Mouse (Mus musculus): Measurements from ENCODE around the gene Pagr1a. TPM values are rescaled to one million over a fixed set of nuclear protein-coding genes. Genes with fewer than 3 reads are reported as not detected.

Pagr1a gene
- polyA plus RNA-seq, 1 experiment from 2014 or later, result 56.6 TPM

- Histone ChIP-seq H3K4me3 (replicated peaks; ENCODE audit: low read length) (no peak overlapping the region), H3K27ac (ENCODE audit: low read length) (no peak overlapping the region), H3K27me3 (ENCODE audit: control insufficient read depth, insufficient read depth, low read length) (no peaks in the 10 kb centered on the region), H3K9me3 (replicated peaks; ENCODE audit: control insufficient read depth, low read length) (no peaks in the 10 kb centered on the region; the same call in 1 of the 2 replicates), H3K4me2 (ENCODE audit: low read depth, low read length) (no peak overlapping the region), H3K9ac (ENCODE audit: low read length) (no peak overlapping the region), H3K4me1 (ENCODE audit: control insufficient read depth, insufficient read depth, low read length) (no peaks in the 10 kb centered on the region), H3K36me3 (ENCODE audit: control insufficient read depth, insufficient read depth, low read length) (0 out of 2 replicates have a peak, but pooled peaks cover 4% of the 10 kb centered on the region)
- no peak for ATAC-seq (ENCODE audit: insufficient read depth, low FRiP score)
- WGBS, result 82% methylated on average over 4 of the region's 4 CpGs
Measured at GRCm38 (mm10) chr7:126996449-126996848, 20.7 kb downstream of the Pagr1a start.

- Histone ChIP-seq H3K4me1 (ENCODE audit: control insufficient read depth, insufficient read depth, low read length) (no peaks in the 10 kb centered on the region), H3K4me2 (ENCODE audit: low read depth, low read length) (no peak overlapping the region), H3K4me3 (replicated peaks; ENCODE audit: low read length) (no peak overlapping the region), H3K9me3 (replicated peaks; ENCODE audit: control insufficient read depth, low read length) (no peaks in the 10 kb centered on the region), H3K36me3 (ENCODE audit: control insufficient read depth, insufficient read depth, low read length) (no peaks in the 10 kb centered on the region), H3K27ac (ENCODE audit: low read length) (no peak overlapping the region), H3K27me3 (ENCODE audit: control insufficient read depth, insufficient read depth, low read length) (no peaks in the 10 kb centered on the region), H3K9ac (ENCODE audit: low read length) (no peak overlapping the region)
- WGBS, result 73% methylated on average over 8 of the region's 8 CpGs
- no peak for ATAC-seq (ENCODE audit: insufficient read depth, low FRiP score)
Measured at GRCm38 (mm10) chr7:126988816-126989215, 28.3 kb downstream of the Pagr1a start.

- no peaks in the 10 kb centered on the region for H3K4me1 ChIP-seq (ENCODE audit: control insufficient read depth, insufficient read depth, low read length)
- H3K4me2 ChIP-seq (ENCODE audit: low read depth, low read length), result no peak overlapping the region
- no peaks in the 10 kb centered on the region for H3K27me3 ChIP-seq (ENCODE audit: control insufficient read depth, insufficient read depth, low read length)
- 35% methylated on average over 9 of the region's 9 CpGs for WGBS
- H3K9me3 ChIP-seq (replicated peaks; ENCODE audit: control insufficient read depth, low read length), result no peaks in the 10 kb centered on the region
- H3K27ac ChIP-seq (ENCODE audit: low read length), result no peak overlapping the region
- no peaks in the 10 kb centered on the region for H3K36me3 ChIP-seq (ENCODE audit: control insufficient read depth, insufficient read depth, low read length)
- peak; percentile 74; the same call in 1 of the 2 replicates for ATAC-seq (ENCODE audit: insufficient read depth, low FRiP score)
- H3K9ac ChIP-seq (ENCODE audit: low read length), result no peak overlapping the region
- no peak overlapping the region for H3K4me3 ChIP-seq (replicated peaks; ENCODE audit: low read length)
Measured at GRCm38 (mm10) chr7:126986319-126986718, 30.8 kb downstream of the Pagr1a start.

GRCm38 (mm10) chr7:126984667-126985444, 32.3 kb downstream of the Pagr1a start:
- Histone ChIP-seq H3K27ac (ENCODE audit: low read length) (no peak overlapping the region), H3K9me3 (replicated peaks; ENCODE audit: control insufficient read depth, low read length) (no peaks in the 10 kb centered on the region), H3K4me1 (ENCODE audit: control insufficient read depth, insufficient read depth, low read length) (no peaks in the 10 kb centered on the region), H3K27me3 (ENCODE audit: control insufficient read depth, insufficient read depth, low read length) (no peaks in the 10 kb centered on the region), H3K4me2 (ENCODE audit: low read depth, low read length) (no peak overlapping the region), H3K36me3 (ENCODE audit: control insufficient read depth, insufficient read depth, low read length) (0 out of 2 replicates have a peak, but pooled peaks cover 4% of the 10 kb centered on the region), H3K4me3 (replicated peaks; ENCODE audit: low read length) (no peak overlapping the region), H3K9ac (ENCODE audit: low read length) (no peak overlapping the region)
- ATAC-seq (ENCODE audit: insufficient read depth, low FRiP score), result no peak
- WGBS, result 41% methylated on average over 10 of the region's 10 CpGs

- Histone ChIP-seq H3K9me3 (replicated peaks; ENCODE audit: control insufficient read depth, low read length) (no peaks in the 10 kb centered on the region), H3K4me3 (replicated peaks; ENCODE audit: low read length) (no peak overlapping the region), H3K4me1 (ENCODE audit: control insufficient read depth, insufficient read depth, low read length) (no peaks in the 10 kb centered on the region), H3K9ac (ENCODE audit: low read length) (no peak overlapping the region), H3K36me3 (ENCODE audit: control insufficient read depth, insufficient read depth, low read length) (peaks cover 8% of the 10 kb centered on the region; the same call in 1 of the 2 replicates), H3K27ac (ENCODE audit: low read length) (no peak overlapping the region), H3K4me2 (ENCODE audit: low read depth, low read length) (no peak overlapping the region), H3K27me3 (ENCODE audit: control insufficient read depth, insufficient read depth, low read length) (no peaks in the 10 kb centered on the region)
- 63% methylated on average over 7 of the region's 7 CpGs for WGBS
- no peak for ATAC-seq (ENCODE audit: insufficient read depth, low FRiP score)
Measured at GRCm38 (mm10) chr7:126983113-126983512, 34.0 kb downstream of the Pagr1a start.

GRCm38 (mm10) chr7:126982054-126982453, 35.1 kb downstream of the Pagr1a start:
- Histone ChIP-seq H3K9me3 (replicated peaks; ENCODE audit: control insufficient read depth, low read length) (no peaks in the 10 kb centered on the region), H3K9ac (ENCODE audit: low read length) (no peak overlapping the region), H3K4me2 (ENCODE audit: low read depth, low read length) (no peak overlapping the region), H3K27me3 (ENCODE audit: control insufficient read depth, insufficient read depth, low read length) (no peaks in the 10 kb centered on the region), H3K36me3 (ENCODE audit: control insufficient read depth, insufficient read depth, low read length) (peaks cover 8% of the 10 kb centered on the region; the same call in 1 of the 2 replicates), H3K27ac (ENCODE audit: low read length) (no peak overlapping the region), H3K4me1 (ENCODE audit: control insufficient read depth, insufficient read depth, low read length) (no peaks in the 10 kb centered on the region), H3K4me3 (replicated peaks; ENCODE audit: low read length) (no peak overlapping the region)
- WGBS, result 72% methylated on average over 4 of the region's 4 CpGs
- ATAC-seq (ENCODE audit: insufficient read depth, low FRiP score), result no peak

- Histone ChIP-seq H3K4me1 (ENCODE audit: control insufficient read depth, insufficient read depth, low read length) (no peaks in the 10 kb centered on the region), H3K27ac (ENCODE audit: low read length) (no peak overlapping the region), H3K9me3 (replicated peaks; ENCODE audit: control insufficient read depth, low read length) (no peaks in the 10 kb centered on the region), H3K4me3 (replicated peaks; ENCODE audit: low read length) (no peak overlapping the region), H3K36me3 (ENCODE audit: control insufficient read depth, insufficient read depth, low read length) (peaks cover 8% of the 10 kb centered on the region; the same call in 1 of the 2 replicates), H3K4me2 (ENCODE audit: low read depth, low read length) (no peak overlapping the region), H3K27me3 (ENCODE audit: control insufficient read depth, insufficient read depth, low read length) (no peaks in the 10 kb centered on the region), H3K9ac (ENCODE audit: low read length) (no peak overlapping the region)
- ATAC-seq (ENCODE audit: insufficient read depth, low FRiP score), result no peak
- WGBS, result 90% methylated on average over 2 of the region's 2 CpGs
Measured at GRCm38 (mm10) chr7:126981601-126982000, 35.6 kb downstream of the Pagr1a start.

GRCm38 (mm10) chr7:126978841-126979240, 38.3 kb downstream of the Pagr1a start:
- no peak overlapping the region for H3K4me2 ChIP-seq (ENCODE audit: low read depth, low read length)
- H3K27me3 ChIP-seq (ENCODE audit: control insufficient read depth, insufficient read depth, low read length), result no peaks in the 10 kb centered on the region
- no peak overlapping the region for H3K9ac ChIP-seq (ENCODE audit: low read length)
- no peaks in the 10 kb centered on the region for H3K9me3 ChIP-seq (replicated peaks; ENCODE audit: control insufficient read depth, low read length)
- no peak for ATAC-seq (ENCODE audit: insufficient read depth, low FRiP score)
- H3K27ac ChIP-seq (ENCODE audit: low read length), result no peak overlapping the region
- no peak overlapping the region for H3K4me3 ChIP-seq (replicated peaks; ENCODE audit: low read length)
- 88% methylated on average over 6 of the region's 6 CpGs for WGBS
- peaks cover 8% of the 10 kb centered on the region; the same call in 1 of the 2 replicates for H3K36me3 ChIP-seq (ENCODE audit: control insufficient read depth, insufficient read depth, low read length)
- no peaks in the 10 kb centered on the region for H3K4me1 ChIP-seq (ENCODE audit: control insufficient read depth, insufficient read depth, low read length)

- Histone ChIP-seq H3K27me3 (ENCODE audit: control insufficient read depth, insufficient read depth, low read length) (no peaks in the 10 kb centered on the region), H3K4me2 (ENCODE audit: low read depth, low read length) (peak overlapping the region; percentile 74), H3K9me3 (replicated peaks; ENCODE audit: control insufficient read depth, low read length) (no peaks in the 10 kb centered on the region), H3K4me1 (ENCODE audit: control insufficient read depth, insufficient read depth, low read length) (no peaks in the 10 kb centered on the region), H3K27ac (ENCODE audit: low read length) (peak overlapping the region; percentile 97), H3K9ac (ENCODE audit: low read length) (peak overlapping the region; percentile 98), H3K4me3 (replicated peaks; ENCODE audit: low read length) (peak overlapping the region; percentile 98), H3K36me3 (ENCODE audit: control insufficient read depth, insufficient read depth, low read length) (peaks cover 8% of the 10 kb centered on the region; the same call in 1 of the 2 replicates)
- 20% methylated on average over 14 of the region's 14 CpGs for WGBS
- no peak for ATAC-seq (ENCODE audit: insufficient read depth, low FRiP score)
Measured at GRCm38 (mm10) chr7:126976878-126977459, 40.2 kb downstream of the Pagr1a start.
